Mouse (Mus musculus): ENCODE measurements at regions not wholly inside any gene's neighbourhood (a gene's known extent, or its start where the extent isn't known, plus 50 kb on each side); places are given as distances from the start of the nearest gene placed in this dataset.
A peak's percentile ranks its signal among the peaks of the same experiment; 100 is the strongest.

- peak; percentile 76 for DNase-seq
These were observed 51.5 kb upstream of the Ryk start for GRCm38 (mm10) chr9:102782926-102783850.

GRCm38 (mm10) chr9:102784329-102785026 lies 50.2 kb upstream of the Ryk start:
- DNase-seq = peak; percentile 91
